Mouse (Mus musculus) spleen, postnatal 0 days (tissue): Measurements from ENCODE around the gene Rsrc1. TPM values are rescaled to one million over a fixed set of nuclear protein-coding genes. Genes with fewer than 3 reads are reported as not detected.

Experiments
- polyA plus RNA-seq: library from polyadenylated mRNA; unstranded; fragments of >200 nt; fragmentation: Nextera tagmentation; extraction: Ambion mirVana; gene quantifications from 2 replicates; pipeline ENCODE4 v1.2.1, GENCODE M21; 2015

Gene Rsrc1
- 15.3 and 18.9 TPM in 2 replicates for polyA plus RNA-seq

GRCm38 (mm10) chr3:66981101-66981661 lies at the start of gene Rsrc1:
Gene Rsrc1, plus strand, starts transcription at chr3:66981390.

GRCm38 (mm10) chr3:66981706-66982105 lies 516 bp downstream of the Rsrc1 start, which contains the start of gene Shox2:
Gene Shox2, minus strand, starts transcription at chr3:66981771.

GRCm38 (mm10) chr3:67373872-67374271 lies 392.7 kb downstream of the Rsrc1 start, which contains the start of gene Mlf1:
Gene Mlf1, plus strand, starts transcription at chr3:67374097.

GRCm38 (mm10) chr3:67375063-67375462 lies 393.9 kb downstream of the Rsrc1 start, which contains the start of gene Gm17402:
Gene Gm17402, minus strand, starts transcription at chr3:67375163.

Other genes with a start within 250 kb of the Rsrc1 start
- gene Shox2, start 381 bp downstream of the Rsrc1 start, polyA plus RNA-seq = 0.10 and 0.12 TPM in 2 replicates